Mouse (Mus musculus) kidney, postnatal 14 days (tissue): ENCODE results near the gene Efna4.

Experiments
- DNase-seq: peaks from one replicate; pipeline ENCODE4 v3.0.0; 2022; ENCODE audit warnings: mixed read lengths

The Efna4 gene

DNA sequence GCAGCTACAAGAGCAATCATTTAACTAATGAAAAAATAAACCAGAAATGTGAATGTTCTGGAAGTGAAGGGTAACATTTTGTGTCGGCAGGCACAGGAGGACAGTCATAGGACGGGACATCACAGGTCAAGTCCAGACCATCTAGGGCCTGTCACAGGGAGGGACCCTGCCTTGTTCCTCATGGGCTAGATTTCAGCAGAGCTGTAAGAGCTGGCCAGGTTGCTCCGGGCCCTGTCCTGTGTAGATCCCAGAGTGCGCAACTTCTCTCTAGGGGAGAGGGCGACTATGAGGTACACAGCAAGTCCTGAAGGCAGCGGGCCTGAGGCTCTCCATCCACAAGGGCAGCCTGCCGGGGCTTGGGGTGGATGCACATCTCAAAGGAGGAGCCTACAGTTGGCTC lies 23.8 kb upstream of the Efna4 start, which contains the start of gene Dcst2:
Gene Dcst2 (plus strand): TSS at position 301 of the 400 bp plus-strand sequence.
- DNase-seq = no peak

DNA sequence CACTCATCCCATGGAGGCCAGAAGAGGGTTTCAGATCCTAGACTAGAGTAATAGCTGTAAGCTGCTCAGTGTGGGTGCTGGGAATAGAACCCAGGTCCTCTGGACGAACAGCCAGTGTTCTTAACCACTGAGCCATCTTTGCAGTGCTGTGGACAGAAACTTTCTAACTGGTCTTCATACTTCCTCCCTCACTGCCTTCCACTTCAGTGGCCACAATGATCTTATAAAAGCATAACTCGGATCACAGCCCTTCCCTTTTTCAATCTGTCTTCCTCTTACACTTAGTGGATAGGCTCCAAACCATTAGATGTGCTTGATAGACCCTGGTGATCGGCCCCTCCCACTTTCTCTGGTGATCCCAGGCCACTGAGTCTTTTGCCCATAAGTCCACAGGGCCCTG lies 22.4 kb upstream of the Efna4 start:
- no peak for DNase-seq

DNA sequence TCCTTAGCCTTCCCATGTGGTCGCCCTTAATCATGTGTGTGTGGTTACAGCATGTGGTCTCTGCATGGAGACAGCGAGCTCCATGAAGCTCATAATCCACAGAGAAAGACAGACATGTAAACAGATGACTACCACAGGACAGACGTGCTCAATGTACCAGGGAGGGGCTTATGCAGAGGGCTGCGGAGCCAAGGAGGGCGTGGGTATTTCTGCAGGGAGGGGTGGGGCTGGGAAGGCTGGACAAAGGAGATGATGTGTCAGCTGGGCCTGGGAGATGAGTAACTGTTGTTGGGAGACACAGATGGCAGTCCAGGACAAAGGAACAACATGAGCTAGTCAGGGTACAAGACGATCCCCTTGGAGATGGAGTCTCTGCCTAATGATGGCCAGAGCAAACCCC lies 21.8 kb upstream of the Efna4 start:
- DNase-seq = no peak

DNA sequence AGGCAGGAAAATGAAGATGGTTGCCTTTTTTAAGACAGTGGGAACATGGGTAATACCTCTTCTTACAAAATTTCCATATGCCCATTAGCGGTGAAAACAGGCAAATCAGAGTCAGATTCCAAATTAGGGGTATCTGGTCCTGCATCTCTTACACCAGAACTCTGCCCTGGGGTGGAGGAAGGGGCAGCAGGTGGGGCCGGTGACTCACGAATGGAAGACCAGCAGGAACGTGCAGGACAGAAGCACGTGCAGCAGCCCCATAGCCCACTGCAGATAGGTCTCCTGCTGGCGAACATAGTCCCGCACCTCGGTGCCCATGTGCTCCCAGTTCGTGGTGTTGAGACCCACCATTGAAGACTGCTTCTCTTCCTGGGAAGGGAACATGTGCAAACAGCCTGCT lies 18.2 kb upstream of the Efna4 start:
- no peak for DNase-seq

DNA sequence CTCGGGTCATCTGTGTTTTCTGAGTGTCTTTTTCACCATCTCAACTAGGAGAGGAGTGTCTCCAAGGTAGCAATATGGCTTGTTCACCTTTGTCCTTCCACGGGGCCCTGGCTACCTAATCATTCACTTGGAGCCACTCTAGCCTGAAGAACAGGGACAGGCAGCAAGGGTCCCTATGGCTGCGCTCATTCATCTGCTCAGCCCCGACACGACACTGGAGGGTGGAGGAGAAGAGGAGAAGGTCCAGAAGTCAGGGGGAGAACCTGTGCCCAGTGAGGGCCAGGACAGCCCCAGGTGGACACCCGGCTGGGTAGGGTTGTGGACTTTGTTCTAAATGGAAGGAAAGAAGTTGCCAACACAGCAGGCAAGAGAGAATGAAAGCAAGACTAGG lies 17.7 kb upstream of the Efna4 start:
- peak; percentile 46 for DNase-seq

DNA sequence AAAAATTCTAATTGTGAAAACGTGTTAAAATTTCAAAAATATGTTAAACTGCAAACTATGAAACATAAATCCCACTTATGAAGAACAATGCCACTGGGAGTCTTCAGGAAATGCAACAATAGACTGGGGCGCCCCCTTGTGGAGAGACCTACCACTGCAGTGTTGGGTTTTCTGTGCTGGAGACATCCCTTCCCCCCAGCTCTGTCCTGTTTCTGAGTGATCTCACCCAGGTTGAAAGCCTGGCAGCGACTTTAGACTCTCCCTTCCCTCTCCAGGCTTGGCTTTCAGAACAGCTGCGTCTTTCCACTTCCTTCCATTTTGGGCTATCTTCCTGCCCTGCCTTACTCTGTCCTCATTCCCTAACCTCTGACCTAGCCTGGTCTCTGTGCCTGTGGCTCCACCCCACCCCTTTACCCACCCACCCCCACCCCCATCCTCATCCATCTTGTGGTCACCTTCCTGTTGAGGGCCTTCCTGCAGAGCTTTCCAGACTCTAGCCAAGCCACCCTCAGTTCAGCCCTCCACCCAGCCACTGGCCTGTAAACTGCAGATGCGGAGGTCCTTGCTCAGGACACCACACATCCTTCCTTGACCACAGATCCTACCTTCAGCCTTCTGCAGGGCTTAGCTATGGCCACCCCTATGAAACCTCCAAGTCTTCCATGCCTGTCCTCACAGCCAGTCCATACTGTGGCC lies 17.1 kb upstream of the Efna4 start:
- peak; percentile 91 for DNase-seq

DNA sequence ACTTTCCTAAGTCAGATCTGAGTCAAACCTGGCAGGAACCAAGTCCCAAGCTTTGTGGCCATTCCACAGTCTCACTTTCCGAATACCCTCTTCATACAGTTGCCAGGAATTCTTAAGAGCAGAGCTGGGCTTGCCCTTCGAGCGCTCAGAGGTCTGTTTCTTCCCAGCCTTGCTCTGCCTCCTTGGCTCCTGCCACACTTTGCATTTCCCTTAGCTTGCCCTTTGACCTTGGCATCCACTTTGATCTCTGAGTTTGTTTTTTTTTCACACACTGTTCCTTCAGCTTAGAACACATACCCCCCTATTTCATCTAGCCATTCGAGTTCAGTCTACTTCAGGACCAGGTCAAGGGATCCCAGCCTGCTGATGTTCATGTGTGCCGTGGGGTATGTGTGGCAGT lies 13.4 kb upstream of the Efna4 start:
- DNase-seq = peak; percentile 55

DNA sequence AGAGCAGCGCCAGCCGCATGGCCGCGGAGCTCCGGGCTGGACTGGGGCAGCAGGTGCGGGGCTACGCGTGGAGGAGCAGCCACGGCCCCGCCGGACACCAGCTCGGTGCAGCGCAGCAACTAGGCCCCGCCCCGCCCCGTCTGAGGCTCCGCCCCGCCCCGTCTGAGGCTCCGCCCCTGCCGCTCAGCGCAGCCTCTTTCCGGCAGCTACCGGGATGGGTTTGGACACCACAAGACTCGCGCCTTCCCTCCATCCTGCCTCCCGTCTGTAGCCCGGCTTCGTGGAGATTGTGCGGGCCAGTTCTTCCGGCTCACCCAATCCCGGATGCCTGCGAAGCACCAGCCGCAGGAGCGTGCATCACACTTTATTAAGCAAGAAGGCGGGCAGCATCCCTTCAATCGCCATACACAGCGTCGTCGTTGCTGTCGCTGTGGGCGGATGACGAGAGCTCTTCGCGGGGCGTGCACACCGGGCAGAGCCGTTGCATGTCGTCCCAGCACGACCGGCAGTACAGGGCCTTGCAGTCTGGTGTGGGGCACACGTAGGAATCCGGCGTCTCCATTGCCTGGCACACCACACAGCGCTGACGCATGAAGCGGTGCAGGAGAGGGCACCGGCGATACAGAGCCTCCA lies 12.2 kb upstream of the Efna4 start, which contains the start of gene Adam15:
Gene Adam15 (minus strand): TSS at position 128 of the 633 bp plus-strand sequence.
- DNase-seq = peak; percentile 95

DNA sequence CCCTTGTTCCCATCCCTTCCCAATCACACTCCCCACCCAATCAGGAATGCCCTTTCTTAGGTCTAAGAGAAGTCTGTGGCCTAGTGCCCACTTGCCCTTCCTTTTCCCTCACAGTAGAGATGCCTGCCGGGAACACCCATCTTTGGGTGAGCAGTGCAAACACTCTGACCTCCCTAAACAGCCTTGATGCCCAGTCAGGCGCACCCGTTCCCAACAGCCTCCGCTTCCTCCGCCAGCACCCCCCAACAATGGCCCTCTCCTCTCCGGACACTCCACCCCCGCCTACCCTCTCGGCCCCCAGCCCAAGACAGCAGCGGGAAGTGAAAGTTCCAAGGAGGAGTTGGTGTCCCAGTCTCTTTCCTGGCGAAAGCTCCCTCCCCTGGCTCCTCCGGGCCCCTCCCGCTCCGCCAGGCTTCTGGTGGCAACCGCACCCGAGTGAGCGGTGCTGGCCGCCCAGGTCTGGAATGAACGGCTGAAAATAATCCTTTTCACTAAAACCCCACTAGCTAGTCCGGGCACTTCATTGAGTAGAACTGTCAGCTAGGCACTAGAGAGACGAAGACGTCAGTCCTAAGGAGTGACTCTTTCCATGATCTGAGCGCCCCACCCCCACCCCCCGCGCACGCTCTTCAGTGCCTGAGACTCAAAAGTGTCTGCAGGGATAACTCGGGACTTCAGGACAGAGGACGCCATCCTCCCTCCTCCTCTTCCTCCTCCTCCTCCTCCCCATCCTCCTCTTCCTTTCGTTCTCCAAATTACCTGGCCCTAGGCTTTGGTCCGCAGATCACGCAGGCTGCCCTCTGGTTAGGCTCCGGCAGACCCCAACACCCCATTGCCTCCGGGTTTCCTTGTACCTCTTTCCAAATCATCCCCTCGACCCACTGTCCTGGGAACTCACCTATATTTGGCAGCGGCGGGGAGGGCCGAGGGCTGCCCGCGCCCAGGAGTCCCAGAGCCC lies 11.4 kb upstream of the Efna4 start:
- peak; percentile 79 for DNase-seq

DNA sequence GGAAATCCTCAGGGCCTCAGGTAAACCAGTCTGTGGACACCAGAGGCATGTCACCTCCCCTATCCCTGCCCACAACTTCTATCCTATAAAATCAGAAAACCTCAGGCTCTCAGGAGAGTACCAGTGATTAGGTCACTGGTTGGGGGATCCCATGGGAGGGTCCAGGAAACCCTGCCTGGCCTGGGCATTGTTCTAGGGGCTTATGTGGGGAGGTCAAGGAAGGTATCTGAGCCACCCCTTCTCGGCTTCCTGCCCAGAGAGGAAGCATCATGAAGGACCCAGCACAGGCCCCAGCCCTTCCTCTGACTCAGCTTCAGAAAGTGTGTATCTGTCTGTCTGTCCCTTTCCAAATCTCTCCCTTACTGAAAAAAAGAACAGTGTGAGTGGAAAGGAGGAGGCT lies 10.1 kb upstream of the Efna4 start:
- DNase-seq = peak; percentile 61

DNA sequence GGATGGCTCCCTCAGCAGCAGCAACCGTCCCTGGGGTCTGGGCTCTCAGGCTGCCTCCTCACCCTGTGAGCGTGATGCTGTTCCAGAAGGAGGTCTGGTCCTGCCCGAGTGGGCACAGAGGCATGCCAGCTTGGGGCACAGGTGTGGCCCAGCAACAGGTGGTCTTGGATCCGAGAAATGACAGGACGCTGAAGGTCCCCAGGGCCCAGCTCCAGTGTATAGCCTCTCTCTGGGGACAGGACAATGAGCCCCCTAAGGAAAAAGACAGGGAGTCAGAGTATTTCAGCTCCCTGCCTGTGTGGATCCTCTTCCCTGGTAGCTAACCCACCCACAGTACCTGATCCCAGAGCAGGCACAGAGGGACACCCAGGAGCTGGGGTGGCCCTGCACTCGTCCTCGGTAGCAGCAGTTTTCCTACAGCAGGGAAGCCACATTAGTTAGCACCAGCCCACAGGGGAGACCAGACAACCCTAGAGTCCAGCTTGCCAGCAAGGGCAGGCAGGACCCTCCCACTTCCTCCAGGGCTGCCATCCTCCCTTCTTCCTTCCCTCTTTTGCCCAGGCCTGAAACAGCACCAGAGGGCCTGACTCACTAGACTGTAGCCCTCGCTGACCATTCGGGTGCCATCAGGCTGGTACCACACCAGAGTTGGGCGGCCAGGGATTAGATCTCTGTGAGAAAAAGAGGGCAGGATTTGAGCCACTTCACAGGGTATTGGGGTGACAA lies 9.2 kb upstream of the Efna4 start:
- no peak for DNase-seq

DNA sequence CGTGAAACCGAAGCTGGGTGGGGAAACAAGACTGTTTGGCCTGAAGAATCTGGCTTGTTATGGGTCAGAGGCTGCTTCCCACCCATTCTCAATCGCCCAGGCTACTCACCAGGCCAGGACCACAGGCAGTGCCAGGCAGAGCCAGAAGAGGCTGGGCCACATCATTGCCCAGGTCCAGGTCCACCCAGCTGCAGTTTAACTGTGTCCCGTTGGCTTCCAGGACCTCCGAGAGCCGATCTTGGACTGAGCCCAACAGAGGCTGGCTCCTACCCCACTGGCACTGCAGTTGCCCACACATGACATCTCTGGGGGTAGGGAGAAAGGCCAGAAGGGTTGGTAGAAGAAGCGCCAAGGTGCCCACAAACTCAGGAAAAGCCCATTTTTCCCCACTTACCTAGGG lies 5.5 kb upstream of the Efna4 start:
- no peak for DNase-seq

DNA sequence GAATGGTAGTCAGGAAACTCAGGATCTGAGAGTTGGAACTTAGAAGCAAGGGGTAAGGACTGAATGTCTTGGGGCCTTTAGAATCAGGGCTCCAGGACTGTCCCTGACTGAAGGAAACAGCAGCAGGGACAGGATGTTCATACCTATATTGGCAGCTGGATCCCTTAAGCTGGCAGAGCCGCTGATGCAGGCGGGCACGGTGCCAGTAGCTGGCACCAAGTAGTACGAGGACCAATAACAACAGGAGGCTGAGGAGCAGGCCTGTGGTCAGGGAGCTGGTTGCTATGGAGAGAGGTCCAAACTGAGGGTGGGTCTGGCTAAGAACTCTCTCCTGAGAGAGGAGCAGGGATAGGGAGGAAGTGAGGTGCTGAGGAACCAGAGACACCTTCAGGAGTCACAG lies 4.0 kb upstream of the Efna4 start:
- no peak for DNase-seq

DNA sequence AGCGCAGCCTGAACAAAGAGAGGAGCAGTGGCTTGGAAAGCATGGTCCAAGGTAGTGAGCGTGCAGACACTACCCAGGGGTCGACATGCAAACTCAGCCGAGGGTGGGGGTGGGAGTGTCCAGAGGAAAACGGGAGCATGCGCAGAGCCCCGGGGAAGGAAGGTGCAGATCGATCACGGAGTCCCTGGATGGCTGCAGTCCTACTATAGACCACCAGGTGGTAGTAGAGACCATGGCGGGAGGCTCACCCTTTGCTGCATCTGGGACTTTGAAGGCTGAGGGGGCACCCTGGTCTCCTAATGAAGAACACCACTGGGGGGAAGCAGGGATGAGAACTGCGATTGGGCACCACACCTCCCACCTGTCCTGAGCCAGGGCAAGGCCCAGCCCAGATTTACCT lies 2.6 kb upstream of the Efna4 start:
- DNase-seq = peak; percentile 77

DNA sequence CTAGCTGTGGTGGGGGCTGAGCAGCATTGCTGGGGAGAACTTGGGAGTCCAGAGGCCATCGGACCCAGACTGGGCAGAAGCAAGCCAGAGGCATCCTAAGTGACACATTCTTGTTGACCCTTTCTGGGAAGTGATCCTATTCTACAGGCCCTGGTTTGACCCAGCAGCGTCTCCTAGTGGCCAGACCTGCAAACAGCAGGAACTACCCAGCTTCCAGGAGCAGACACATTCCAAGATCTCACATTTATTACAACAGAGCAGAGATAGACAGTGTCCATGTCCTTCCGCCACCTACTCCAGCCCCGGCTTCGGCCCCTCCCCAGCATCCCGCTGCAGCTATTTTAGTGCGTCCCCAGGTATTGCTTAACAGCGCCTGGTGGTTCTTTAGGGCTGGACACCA lies 1.6 kb upstream of the Efna4 start:
- peak; percentile 76 for DNase-seq

DNA sequence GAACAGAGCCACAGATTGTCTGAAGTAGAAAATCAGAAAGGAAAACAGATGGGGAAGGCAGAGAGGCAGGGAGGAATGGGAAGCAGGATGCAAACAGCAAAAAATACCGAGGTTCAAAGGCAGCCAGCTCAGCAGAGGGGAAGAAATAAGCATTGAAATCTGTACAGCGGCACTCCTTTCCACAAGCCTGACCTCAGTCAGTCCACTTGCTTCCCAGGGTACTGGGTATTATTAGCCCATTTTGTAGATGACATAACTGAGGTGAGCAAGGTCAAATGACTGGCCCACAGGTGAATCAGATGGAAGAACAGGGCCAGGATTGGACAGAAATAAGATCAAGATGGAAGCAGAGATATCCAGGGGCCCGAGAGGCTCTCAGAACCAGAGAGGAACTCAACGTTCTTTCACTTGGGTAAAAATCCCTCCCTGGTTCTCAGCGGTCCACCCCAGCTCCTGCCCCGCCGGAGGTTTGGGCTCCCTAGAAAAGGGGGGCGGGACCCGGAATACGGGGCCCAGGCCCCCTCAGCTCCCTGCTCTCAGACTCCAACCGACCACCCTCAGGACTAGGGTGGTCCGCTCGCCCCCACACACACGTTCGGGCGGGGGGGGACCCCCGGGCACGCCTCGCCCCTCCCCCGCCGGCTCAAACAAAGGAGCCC lies 637 bp downstream of the Efna4 start:
- no peak for DNase-seq

DNA sequence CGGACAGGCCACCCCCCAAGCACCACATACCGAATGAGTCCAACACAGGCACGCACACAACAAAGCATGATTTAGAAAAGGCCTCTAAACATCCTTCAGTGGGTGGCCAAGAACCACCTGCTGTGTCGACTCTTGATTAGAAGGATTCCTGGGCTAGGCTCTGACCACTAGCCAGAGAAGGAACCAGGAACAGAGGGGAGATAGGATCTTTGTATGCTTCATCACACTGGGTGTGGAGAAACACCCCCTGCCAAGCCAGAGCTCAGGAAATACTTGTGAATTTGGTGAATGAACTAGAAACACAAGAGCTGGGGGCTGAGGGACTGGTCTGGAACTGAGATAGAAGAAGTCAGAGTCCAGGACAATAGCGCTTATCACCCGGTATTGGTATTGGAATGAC lies 1.3 kb downstream of the Efna4 start:
- DNase-seq = no peak

DNA sequence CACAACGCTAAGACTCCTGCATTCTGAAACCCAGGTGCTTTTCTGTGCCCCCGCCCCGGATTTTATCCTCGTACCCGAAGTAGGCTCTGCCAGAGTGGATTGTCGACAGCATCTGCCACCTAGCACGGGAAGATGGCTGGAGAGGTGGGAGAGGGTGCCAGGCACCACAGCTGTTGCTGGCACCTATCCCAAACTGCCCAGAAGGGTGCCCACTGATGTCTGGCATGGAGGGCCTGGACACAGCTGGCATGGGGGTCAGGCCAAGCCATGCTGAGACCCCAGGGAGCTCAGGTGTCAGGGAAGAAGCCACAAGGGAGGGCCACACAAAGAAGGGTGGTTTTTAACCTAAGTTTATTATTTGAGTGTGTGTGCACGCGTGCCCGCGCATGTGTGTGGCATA lies 4.8 kb downstream of the Efna4 start:
- DNase-seq = no peak

DNA sequence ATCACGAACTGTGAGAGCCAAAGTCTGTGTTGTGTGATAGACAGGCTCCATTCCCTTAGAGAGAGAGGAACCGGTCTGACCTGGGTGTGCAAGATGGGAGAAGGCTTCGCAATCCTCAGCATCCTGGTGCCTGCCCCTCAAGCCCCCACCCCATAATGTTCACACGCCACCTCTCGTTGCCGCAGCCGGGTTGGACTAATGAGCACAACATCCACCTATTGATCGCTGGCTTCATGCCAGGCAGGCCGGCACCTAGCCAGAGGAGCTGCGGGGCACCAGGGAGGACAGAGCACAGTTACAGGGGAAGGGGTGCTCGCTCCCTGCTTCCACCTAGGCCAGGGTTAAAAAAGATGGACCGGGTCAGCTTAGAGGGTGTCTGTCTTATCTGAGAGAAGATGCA lies 5.4 kb downstream of the Efna4 start:
- no peak for DNase-seq

DNA sequence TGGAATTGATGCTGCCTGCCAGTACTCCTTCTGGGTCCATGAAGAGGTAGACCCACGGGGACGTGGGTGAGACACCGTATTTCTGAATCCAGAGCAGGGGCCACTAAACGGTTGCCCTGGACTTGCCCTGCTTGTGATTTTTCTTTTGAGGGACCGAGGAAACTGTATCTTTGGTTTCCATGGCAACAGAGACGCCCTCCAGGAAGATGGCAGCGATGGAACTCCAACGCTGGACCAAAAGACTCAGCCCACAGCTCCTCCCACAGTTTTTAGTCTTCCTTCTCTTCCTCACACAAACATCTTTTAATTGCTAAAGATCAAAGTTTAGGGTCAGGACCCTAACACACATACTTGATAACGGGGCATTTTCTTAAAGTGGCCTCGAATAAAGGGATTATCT lies 5.8 kb downstream of the Efna4 start:
- no peak for DNase-seq

DNA sequence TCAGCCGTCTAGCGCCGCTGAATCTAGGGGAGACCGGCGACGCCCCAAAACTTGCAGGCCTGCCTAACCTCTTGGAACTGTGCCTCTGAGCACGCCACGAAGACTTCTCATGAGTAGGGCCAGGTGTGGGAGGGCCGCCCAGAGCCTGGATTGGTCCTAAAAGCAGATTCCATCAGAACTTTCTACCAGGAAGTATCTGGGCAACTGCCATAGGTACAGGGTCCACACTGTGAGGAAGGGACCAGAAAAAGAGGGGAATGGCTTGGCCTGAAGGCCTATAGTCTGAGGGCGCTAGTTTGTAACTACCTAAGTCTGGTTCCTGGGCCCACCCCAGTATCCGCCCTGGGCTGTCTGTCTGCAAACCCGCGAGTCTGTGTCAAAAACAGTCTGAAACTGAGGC lies 6.3 kb downstream of the Efna4 start:
- DNase-seq = no peak

DNA sequence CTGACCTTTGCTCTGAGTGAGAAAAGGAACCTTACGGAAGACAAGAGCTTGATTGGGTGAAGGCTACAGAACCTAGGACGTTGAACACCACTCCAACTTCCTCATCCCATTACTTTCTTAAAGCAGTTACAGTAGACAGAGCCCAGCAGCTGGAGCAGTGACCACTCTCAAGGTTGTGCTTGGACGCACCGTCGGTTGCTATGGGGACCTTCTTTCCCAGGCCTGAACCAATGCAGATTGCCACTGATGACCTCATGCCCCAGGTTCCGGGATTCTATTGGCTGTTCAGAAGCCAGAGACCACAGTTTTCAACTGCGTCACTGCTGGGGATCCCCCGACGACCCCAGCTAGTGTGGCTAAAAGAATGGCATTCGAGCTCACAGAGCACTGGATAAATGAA lies 6.9 kb downstream of the Efna4 start:
- DNase-seq = no peak
